Mouse (Mus musculus) brain, adult 2 months (tissue): ENCODE results near the gene Tmem259.

ENCODE experiments used
- DNase-seq: peaks from one replicate; pipeline ENCODE4 v3.0.0; 2011; ENCODE audit warnings: low read depth, low spot score

The Tmem259 gene

GRCm38 (mm10) chr10:80016511-80016910, 32.4 kb upstream of the Tmem259 start, which contains the start of gene Arhgap45:
Arhgap45 (plus strand) TSS chr10:80016653.
- peak; percentile 58 for DNase-seq

- no peak for DNase-seq
Measured at GRCm38 (mm10) chr10:80015583-80015982, 31.5 kb upstream of the Tmem259 start.

GRCm38 (mm10) chr10:80014484-80015290, 30.6 kb upstream of the Tmem259 start:
- DNase-seq: no peak

- no peak for DNase-seq
Measured at GRCm38 (mm10) chr10:80013609-80014008, 29.5 kb upstream of the Tmem259 start.

- no peak for DNase-seq
Measured at GRCm38 (mm10) chr10:80011740-80012139, 27.6 kb upstream of the Tmem259 start.

GRCm38 (mm10) chr10:80004233-80004705, 20.1 kb upstream of the Tmem259 start:
- no peak for DNase-seq

GRCm38 (mm10) chr10:80003374-80004232, 19.5 kb upstream of the Tmem259 start:
- no peak for DNase-seq

- no peak for DNase-seq
Measured at GRCm38 (mm10) chr10:80002829-80003228, 18.7 kb upstream of the Tmem259 start.

- DNase-seq: no peak
Measured at GRCm38 (mm10) chr10:80001945-80002344, 17.8 kb upstream of the Tmem259 start.

- peak; percentile 71 for DNase-seq
Measured at GRCm38 (mm10) chr10:79997819-79998218, 13.7 kb upstream of the Tmem259 start.

GRCm38 (mm10) chr10:79997034-79997760, 13.1 kb upstream of the Tmem259 start:
- peak; percentile 91 for DNase-seq

- DNase-seq: peak; percentile 98
Measured at GRCm38 (mm10) chr10:79996272-79997033, 12.3 kb upstream of the Tmem259 start, which contains the start of gene Abca7. Abca7 (plus strand) TSS chr10:79996494.

GRCm38 (mm10) chr10:79995636-79996035, 11.5 kb upstream of the Tmem259 start:
- DNase-seq: no peak

- DNase-seq: peak; percentile 24
Measured at GRCm38 (mm10) chr10:79994397-79995115, 10.4 kb upstream of the Tmem259 start.

- no peak for DNase-seq
Measured at GRCm38 (mm10) chr10:79991548-79991947, 7.4 kb upstream of the Tmem259 start.

- no peak for DNase-seq
Measured at GRCm38 (mm10) chr10:79991099-79991498, 7.0 kb upstream of the Tmem259 start.

GRCm38 (mm10) chr10:79989870-79990269, 5.7 kb upstream of the Tmem259 start:
- no peak for DNase-seq

- DNase-seq: no peak
Measured at GRCm38 (mm10) chr10:79989272-79989786, 5.2 kb upstream of the Tmem259 start.

GRCm38 (mm10) chr10:79988506-79989271, 4.6 kb upstream of the Tmem259 start, which contains the start of gene Cnn2:
Cnn2 (plus strand) TSS chr10:79988584.
- DNase-seq: no peak
